ENCODE assay signal across 25 mouse cellular contexts in the genomic region with DNA sequence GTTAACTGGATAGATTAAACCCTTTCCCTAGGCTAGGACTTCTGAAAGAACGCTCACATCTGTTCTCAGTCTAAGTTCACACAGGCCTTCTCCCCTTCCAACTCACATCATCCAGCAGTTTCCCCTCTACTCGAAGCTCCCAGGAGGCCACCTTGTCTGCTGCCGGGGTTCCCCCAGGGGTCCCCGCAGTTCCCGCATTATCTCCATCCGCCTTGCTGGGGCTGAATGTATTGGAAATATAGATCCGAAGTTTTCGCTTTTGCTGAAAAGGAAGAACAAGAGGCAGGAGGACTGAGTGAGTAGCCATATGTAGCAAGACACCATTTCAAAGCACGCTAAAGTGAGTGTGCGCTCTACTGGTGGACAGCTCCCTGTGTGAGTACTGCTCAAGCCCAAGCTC. TPM values are rescaled to one million over a fixed set of nuclear protein-coding genes. Genes with fewer than 3 reads are reported as not detected.
A peak's percentile ranks its signal among the peaks of the same experiment; 100 is the strongest.
DNase-seq lines count a peak whose midpoint lies in the region; ATAC-seq and TF ChIP-seq lines count a peak whose summit lies in the region.
"Had no signal": no experiment of that assay in that cellular context is flagged by ENCODE, and none has a peak within 500 bp of the region (broad histone marks: within the 10 kb centered on the region; RNA-seq: fewer than 3 reads in every experiment).

No protein-coding gene starts in this region.

- H3K36me3 ChIP-seq in limb, embryonic 10.5 days = peaks cover 73% of the 10 kb centered on the region
- H3K36me3 ChIP-seq in limb, embryonic 14.5 days (ENCODE audit: control insufficient read depth, insufficient read depth, low read length) = peaks cover 59% of the 10 kb centered on the region

- TF ChIP-seq POLR2A in limb, embryonic 14.5 days (IDR thresholded peaks at IDR 0.05; ENCODE audit: borderline replicate concordance, extremely low read depth, insufficient read depth, insufficient read length) = no peak

- peak; percentile 63 for DNase-seq in cerebellum, adult 9-10 months
- no peak for DNase-seq in cerebellum, adult 11-12 months
- DNase-seq in gastrocnemius, adult 2 months = no peak
- DNase-seq in gastrocnemius, postnatal 25 days = no peak
- DNase-seq in limb, embryonic 10.5 days (ENCODE audit: low spot score) = no peak
- DNase-seq in limb, embryonic 14.5 days (ENCODE audit: low spot score) = no peak
- no peak for DNase-seq in retina, postnatal 1 day
- no peak for DNase-seq in kidney, postnatal 10 days
- DNase-seq: adrenal gland, adult 2 months; adrenal gland, postnatal 25 days; heart, adult 18-20 months; heart, postnatal 10 days; heart, postnatal 4 days; kidney, adult 8-10 months had no signal

- peak overlapping the region; percentile 42; the same call in 1 of the 2 replicates for H3K4me2 ChIP-seq in limb, embryonic 14.5 days (replicated peaks; ENCODE audit: low read depth, low read length, severe bottlenecking)
- H3K4me2 ChIP-seq: hindbrain, embryonic 12.5 days; intestine, embryonic 15.5 days had no signal

- no peak overlapping the region for H3K4me3 ChIP-seq in gastrocnemius, adult 2 months
- H3K4me3 ChIP-seq in limb, embryonic 10.5 days = peak overlapping the region; percentile 40; the same call in 1 of the 2 replicates
- H3K4me3 ChIP-seq in limb, embryonic 14.5 days (replicated peaks; ENCODE audit: low read length) = 0 out of 2 replicates have a peak overlapping the region, but pooled peaks have one; percentile 25
- H3K4me3 ChIP-seq: forebrain, embryonic 13.5 days; heart, embryonic 10.5 days; hindbrain, embryonic 12.5 days; intestine, embryonic 15.5 days had no signal

- H3K4me1 ChIP-seq in limb, embryonic 10.5 days = peaks cover 48% of the 10 kb centered on the region
- H3K4me1 ChIP-seq in limb, embryonic 14.5 days (ENCODE audit: control insufficient read depth, insufficient read depth, low read length) = peaks cover 44% of the 10 kb centered on the region

- intact Hi-C loops in gastrocnemius, adult 2 months (cut with DNase I) = no loop called here

- H3K27me3 ChIP-seq in limb, embryonic 10.5 days (ENCODE audit: low read depth, poor library complexity, severe bottlenecking) = no peaks in the 10 kb centered on the region
- H3K27me3 ChIP-seq in limb, embryonic 14.5 days (ENCODE audit: control insufficient read depth, insufficient read depth, low read length) = no peaks in the 10 kb centered on the region
- H3K27me3 ChIP-seq: CH12.LX; forebrain, embryonic 13.5 days; hindbrain, embryonic 12.5 days; intestine, embryonic 15.5 days; Patski had no signal

- no peaks in the 10 kb centered on the region for H3K9me3 ChIP-seq in limb, embryonic 10.5 days (replicated peaks)
- H3K9me3 ChIP-seq in limb, embryonic 14.5 days (ENCODE audit: control insufficient read depth, low read length) = no peaks in the 10 kb centered on the region
- H3K9me3 ChIP-seq: forebrain, embryonic 13.5 days; heart, embryonic 10.5 days; hindbrain, embryonic 12.5 days; intestine, embryonic 15.5 days had no signal

- ATAC-seq in limb, embryonic 14.5 days (ENCODE audit: low FRiP score, low read depth) = no peak
- ATAC-seq: activated CD4-positive, CD25-positive, alpha-beta regulatory T cell, adult 4 months; forebrain, embryonic 13.5 days; intestine, embryonic 15.5 days; Patski had no signal

- WGBS in limb, embryonic 10.5 days = 94% methylated on average over 10 of the region's 10 CpGs
- WGBS in limb, embryonic 14.5 days = 88% methylated on average over 10 of the region's 10 CpGs

- H3K27ac ChIP-seq in gastrocnemius, adult 2 months = peak overlapping the region; percentile 99
- H3K27ac ChIP-seq in limb, embryonic 10.5 days = no peak overlapping the region
- H3K27ac ChIP-seq in limb, embryonic 14.5 days (replicated peaks; ENCODE audit: low read depth, low read length) = no peak overlapping the region
- H3K27ac ChIP-seq: heart, embryonic 10.5 days; intestine, embryonic 15.5 days had no signal

- TF ChIP-seq CTCF in gastrocnemius, adult 2 months (IDR thresholded peaks at IDR 0.05) = no peak

- no peak overlapping the region for H3K9ac ChIP-seq in limb, embryonic 14.5 days (ENCODE audit: low read depth, low read length, severe bottlenecking)
- H3K9ac ChIP-seq: forebrain, embryonic 13.5 days; hindbrain, embryonic 12.5 days; intestine, embryonic 15.5 days had no signal

RNA-seq across cellular contexts. Expression of a gene that starts 6.3 kb away (rescaled TPM):
- total RNA-seq in gastrocnemius, adult 2 months (2021) = 10 to 100 TPM; 10.8 to 12.8 TPM
- 10 to 100 TPM; 10.3 to 16.6 TPM for total RNA-seq in gastrocnemius, postnatal 25 days (2021)
- 66.4 and 72.6 TPM in 2 replicates for polyA plus RNA-seq in limb, embryonic 10.5 days (2016; fragmentation: Nextera tagmentation; extraction: Ambion mirVana)
- 184 and 203 TPM in 2 replicates for polyA plus RNA-seq in limb, embryonic 14.5 days (2012; rRNA removed)
- polyA plus RNA-seq in limb, embryonic 14.5 days (2014; fragmentation: Nextera tagmentation; extraction: Ambion mirVana) = 114 and 130 TPM in 2 replicates

RNA-seq across cellular contexts. Expression of a gene that starts 10.0 kb away (rescaled TPM):
- under 1 TPM; 0.08 TPM for total RNA-seq in gastrocnemius, adult 2 months (2021)
- total RNA-seq in gastrocnemius, postnatal 25 days (2021) = under 1 TPM in 1 of 2 experiments, not detected in 1; 0.08 TPM
- 0.18 and 0.36 TPM in 2 replicates for polyA plus RNA-seq in limb, embryonic 10.5 days (2016; fragmentation: Nextera tagmentation; extraction: Ambion mirVana)
- 0.78 and 1.0 TPM in 2 replicates for polyA plus RNA-seq in limb, embryonic 14.5 days (2012; rRNA removed)
- polyA plus RNA-seq in limb, embryonic 14.5 days (2014; fragmentation: Nextera tagmentation; extraction: Ambion mirVana) = 0.22 and 0.66 TPM in 2 replicates
- total RNA-seq: heart, adult 18-20 months; heart, postnatal 4 days had no signal
- polyA plus RNA-seq: adrenal gland, adult 2 months had no signal

RNA-seq across cellular contexts. Expression of a gene that starts 10.5 kb away (rescaled TPM):
- 100 to 1,000 TPM; 121 to 132 TPM for total RNA-seq in gastrocnemius, adult 2 months (2021)
- 100 to 1,000 TPM; 126 to 130 TPM for total RNA-seq in gastrocnemius, postnatal 25 days (2021)
- polyA plus RNA-seq in limb, embryonic 10.5 days (2016; fragmentation: Nextera tagmentation; extraction: Ambion mirVana) = 415 and 441 TPM in 2 replicates
- polyA plus RNA-seq in limb, embryonic 14.5 days (2012; rRNA removed) = 123 and 186 TPM in 2 replicates
- polyA plus RNA-seq in limb, embryonic 14.5 days (2014; fragmentation: Nextera tagmentation; extraction: Ambion mirVana) = 244 and 253 TPM in 2 replicates

RNA-seq across cellular contexts. Expression of a gene that starts 10.6 kb away (rescaled TPM):
- 10 to 100 TPM; 21.9 to 22.3 TPM for total RNA-seq in gastrocnemius, adult 2 months (2021)
- 10 to 100 TPM; 19.4 to 21.9 TPM for total RNA-seq in gastrocnemius, postnatal 25 days (2021)
- polyA plus RNA-seq in limb, embryonic 10.5 days (2016; fragmentation: Nextera tagmentation; extraction: Ambion mirVana) = 85.6 and 91.1 TPM in 2 replicates
- 36.4 and 43.8 TPM in 2 replicates for polyA plus RNA-seq in limb, embryonic 14.5 days (2012; rRNA removed)
- 54.6 and 55.8 TPM in 2 replicates for polyA plus RNA-seq in limb, embryonic 14.5 days (2014; fragmentation: Nextera tagmentation; extraction: Ambion mirVana)

RNA-seq across cellular contexts. Expression of a gene that starts 35.2 kb away (rescaled TPM):
- total RNA-seq in gastrocnemius, adult 2 months (2021) = not detected
- total RNA-seq in gastrocnemius, postnatal 25 days (2021) = not detected
- not detected in 2 replicates for polyA plus RNA-seq in limb, embryonic 10.5 days (2016; fragmentation: Nextera tagmentation; extraction: Ambion mirVana)
- not detected in 2 replicates for polyA plus RNA-seq in limb, embryonic 14.5 days (2012; rRNA removed)
- polyA plus RNA-seq in limb, embryonic 14.5 days (2014; fragmentation: Nextera tagmentation; extraction: Ambion mirVana) = not detected in 2 replicates
- total RNA-seq: adrenal gland, adult 2 months; adrenal gland, postnatal 25 days; gastrocnemius, adult 8-10 months; gastrocnemius, postnatal 4 days; heart, adult 18-20 months; heart, postnatal 10 days; heart, postnatal 4 days had no signal
- polyA plus RNA-seq: activated CD4-positive, CD25-positive, alpha-beta regulatory T cell, adult 4 months; adrenal gland, adult 2 months; embryonic facial prominence, embryonic 11.5 days; forebrain, embryonic 13.5 days; heart, embryonic 10.5 days; heart, embryonic 14.5 days; hindbrain, embryonic 12.5 days; intestine, embryonic 15.5 days; Patski had no signal
